Mouse (Mus musculus): ENCODE measurements around the gene Mapk1. TPM values are rescaled to one million over a fixed set of nuclear protein-coding genes. Genes with fewer than 3 reads are reported as not detected.

The Mapk1 gene
- polyA plus RNA-seq, 1 experiment from 2014 or later, result 158 TPM

Other genes with a start within 250 kb of the Mapk1 start
- gene Spag6l, start 153.9 kb upstream of the Mapk1 start, polyA plus RNA-seq (2015; fragmentation: Nextera tagmentation; extraction: Ambion mirVana), result 0.35 and 0.39 TPM in 2 replicates
- 0.50 and 0.53 TPM in 2 replicates for gene Igll1, start 119.4 kb upstream of the Mapk1 start, polyA plus RNA-seq (2015; fragmentation: Nextera tagmentation; extraction: Ambion mirVana)
- gene Top3b, start 112.6 kb upstream of the Mapk1 start, polyA plus RNA-seq (2015; fragmentation: Nextera tagmentation; extraction: Ambion mirVana), result 51.1 and 54.0 TPM in 2 replicates
- 1.5 and 1.6 TPM in 2 replicates for gene Vpreb1, start 112.5 kb upstream of the Mapk1 start, polyA plus RNA-seq (2015; fragmentation: Nextera tagmentation; extraction: Ambion mirVana)
- 16.4 and 16.9 TPM in 2 replicates for gene Ppm1f, start 86.9 kb upstream of the Mapk1 start, polyA plus RNA-seq (2015; fragmentation: Nextera tagmentation; extraction: Ambion mirVana)
- 13.7 and 17.1 TPM in 2 replicates for gene Ypel1, start 86.3 kb downstream of the Mapk1 start, polyA plus RNA-seq (2015; fragmentation: Nextera tagmentation; extraction: Ambion mirVana)
- 121 and 129 TPM in 2 replicates for gene Ppil2, start 127.9 kb downstream of the Mapk1 start, polyA plus RNA-seq (2015; fragmentation: Nextera tagmentation; extraction: Ambion mirVana)
- gene 2610318N02Rik, start 141.8 kb downstream of the Mapk1 start, polyA plus RNA-seq (2015; fragmentation: Nextera tagmentation; extraction: Ambion mirVana), result 34.5 and 39.0 TPM in 2 replicates
- gene Sdf2l1, start 149.0 kb downstream of the Mapk1 start, polyA plus RNA-seq (2015; fragmentation: Nextera tagmentation; extraction: Ambion mirVana), result 134 and 192 TPM in 2 replicates
- 33.5 and 35.1 TPM in 2 replicates for gene Ydjc, start 161.2 kb downstream of the Mapk1 start, polyA plus RNA-seq (2015; fragmentation: Nextera tagmentation; extraction: Ambion mirVana)
- gene Ccdc116, start 163.8 kb downstream of the Mapk1 start, polyA plus RNA-seq (2015; fragmentation: Nextera tagmentation; extraction: Ambion mirVana), result 1.9 and 2.3 TPM in 2 replicates
- gene Ube2l3, start 219.3 kb downstream of the Mapk1 start, polyA plus RNA-seq (2015; fragmentation: Nextera tagmentation; extraction: Ambion mirVana), result 352 and 386 TPM in 2 replicates
- 0.57 and 0.67 TPM in 2 replicates for gene Rimbp3, start 225.2 kb downstream of the Mapk1 start, polyA plus RNA-seq (2015; fragmentation: Nextera tagmentation; extraction: Ambion mirVana)

Measured in intestine, embryonic 15.5 days (tissue).